Mouse (Mus musculus) adrenal gland, adult 2 months (tissue): Measurements from ENCODE around the gene Hecw2. TPM values are rescaled to one million over a fixed set of nuclear protein-coding genes. Genes with fewer than 3 reads are reported as not detected.

ENCODE experiments used
- DNase-seq: peaks from one replicate; pipeline ENCODE4 v3.0.0; 2021
- polyA plus RNA-seq: library from polyadenylated mRNA; depleted of rRNA; stranded (reverse); fragments of >200 nt; gene quantifications from 2 replicates; pipeline ENCODE4 v1.2.3, GENCODE M21; 2012
- total RNA-seq, 2 experiments: library from RNA; stranded (reverse); gene quantifications; 2 replicates each; pipeline ENCODE4 v1.2.3; 2021

Gene Hecw2
- total and polyA plus RNA-seq, 3 experiments, result 0.89 to 9.1 (median 7.2) TPM

DNA sequence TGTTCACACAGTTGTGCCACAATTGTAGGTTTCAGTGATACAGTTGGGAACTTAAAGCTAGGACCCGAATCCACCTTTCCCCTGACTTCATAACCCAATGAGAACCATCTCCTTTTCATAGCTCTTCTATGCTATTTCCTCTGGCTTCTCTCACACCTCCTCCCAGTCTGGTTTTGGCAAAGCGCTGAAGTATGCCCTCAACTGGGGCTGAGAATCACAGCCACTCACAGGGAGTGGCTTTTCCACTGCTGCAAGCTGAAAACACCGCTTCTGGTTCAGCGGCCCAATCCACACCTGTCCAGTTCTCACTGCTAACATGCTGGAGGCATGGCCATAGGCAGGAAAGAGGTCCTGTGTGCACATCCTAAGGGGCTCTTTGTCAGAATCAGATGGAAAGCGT is 300.7 kb downstream of the Hecw2 start:
- no peak for DNase-seq

DNA sequence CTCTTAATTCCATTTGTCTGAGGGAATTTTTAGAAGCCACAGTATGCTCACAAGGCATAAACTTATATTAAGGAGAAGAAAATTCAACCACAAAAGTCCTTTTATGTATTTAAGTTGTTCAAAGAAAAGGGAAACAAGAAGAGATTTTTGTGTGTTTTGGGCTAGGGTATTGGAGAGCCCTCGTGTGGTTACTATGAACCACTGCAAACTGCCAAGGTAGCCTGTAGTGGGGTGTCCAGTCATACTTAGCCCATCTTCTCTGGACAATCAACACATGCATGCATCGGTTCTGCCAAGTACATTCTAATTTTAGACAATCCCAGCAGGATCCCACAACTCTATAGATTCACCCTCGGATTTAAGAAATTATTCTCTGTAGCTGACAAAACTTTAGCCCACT is 304.6 kb downstream of the Hecw2 start:
- DNase-seq, result no peak

DNA sequence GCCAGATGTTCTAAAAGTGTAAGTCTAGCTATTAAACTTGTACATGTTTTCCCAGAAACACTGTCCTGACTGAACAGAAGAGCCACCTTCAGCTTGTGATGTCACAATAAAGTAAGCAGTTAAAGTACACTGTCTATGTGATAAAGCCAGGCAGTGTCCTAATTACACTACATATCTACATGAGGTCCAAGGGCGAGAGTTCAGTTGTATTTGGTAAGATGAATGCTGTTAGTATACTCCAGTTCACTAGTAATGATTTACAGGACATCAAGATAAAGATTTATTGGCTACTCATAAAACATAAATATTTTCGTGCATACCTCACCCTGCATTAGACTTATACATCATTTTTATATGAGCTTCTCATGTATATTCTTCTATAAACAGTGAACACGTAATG is 305.2 kb downstream of the Hecw2 start:
- DNase-seq, result no peak

DNA sequence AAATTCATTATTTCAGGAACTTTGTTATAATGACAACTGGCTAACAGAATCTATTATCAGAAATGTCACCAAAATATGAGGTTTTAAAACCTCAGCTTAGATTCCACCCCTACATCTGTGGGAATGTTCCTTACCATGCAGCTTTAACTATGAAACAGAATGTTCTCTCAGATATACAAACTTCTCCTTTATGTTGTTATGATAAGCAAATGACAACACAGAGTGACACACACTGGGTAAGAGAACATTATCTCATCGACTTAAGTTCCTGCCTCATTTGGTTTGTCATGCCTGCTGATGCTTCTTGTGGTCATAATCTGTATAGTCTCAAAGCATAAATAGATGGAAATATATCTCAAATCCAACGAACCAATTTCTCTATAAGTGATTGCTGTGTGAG is 312.5 kb downstream of the Hecw2 start:
- no peak for DNase-seq

DNA sequence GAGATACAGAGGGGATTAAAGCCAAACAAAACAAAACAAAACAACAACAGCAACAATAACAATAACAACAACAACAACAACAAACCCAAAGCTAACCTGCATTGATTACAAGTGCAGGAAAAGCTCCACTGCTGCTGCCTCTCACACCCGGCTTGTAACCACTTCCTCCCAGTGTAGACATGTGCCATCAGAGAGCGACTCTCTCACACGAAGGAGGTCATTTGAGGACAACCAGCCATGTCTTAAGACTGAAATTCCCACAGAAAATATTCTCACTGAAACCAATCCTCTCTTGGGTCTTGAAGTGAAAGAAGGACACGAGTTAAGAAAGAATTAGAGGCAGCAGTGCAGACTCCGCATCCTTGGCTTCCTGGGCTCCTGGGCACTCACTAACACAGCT is 319.0 kb downstream of the Hecw2 start:
- no peak for DNase-seq

DNA sequence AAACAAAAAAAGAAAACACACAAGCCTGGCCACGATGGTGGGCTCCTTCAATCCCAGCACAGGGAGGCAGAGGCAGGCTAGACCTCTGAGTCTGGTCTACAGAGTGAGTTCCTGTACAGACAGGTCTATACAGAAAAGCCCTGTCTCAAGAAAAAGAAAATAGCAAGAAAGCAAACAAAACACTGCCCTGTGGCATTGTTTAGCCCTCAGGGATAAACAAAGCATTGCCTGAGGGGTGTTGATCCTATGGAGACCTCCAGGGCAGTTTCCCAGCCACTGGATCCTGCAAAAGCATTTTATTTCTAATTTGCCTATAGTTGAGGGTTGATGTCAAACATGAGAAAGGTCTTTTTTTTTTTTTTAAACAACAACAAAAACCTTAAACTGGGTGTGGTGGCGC is 327.7 kb downstream of the Hecw2 start:
- DNase-seq, result no peak

DNA sequence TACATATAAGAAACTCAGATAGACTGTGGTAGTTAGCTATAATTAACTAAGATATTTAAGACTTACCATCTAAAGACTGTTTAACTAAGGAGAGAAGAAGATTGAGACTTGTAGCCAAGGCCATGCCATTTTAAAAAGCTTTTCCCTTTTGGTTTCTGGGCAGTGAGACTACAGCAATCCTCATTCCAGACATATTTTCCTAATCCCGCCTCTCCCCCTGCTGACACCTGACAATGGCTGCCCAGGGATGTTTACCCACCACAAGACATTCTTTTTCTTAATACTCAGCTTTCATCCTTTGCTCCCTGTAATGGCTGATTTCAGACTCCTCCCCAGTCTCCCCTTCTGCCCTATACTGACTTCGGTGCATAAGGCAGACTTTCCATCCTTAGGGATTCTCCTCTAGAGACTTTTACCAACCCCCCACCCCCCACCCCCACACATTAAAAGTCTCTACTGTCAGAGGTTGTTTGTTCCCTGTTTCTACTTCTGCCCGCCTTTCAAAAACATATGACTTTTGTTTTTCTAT is 328.5 kb downstream of the Hecw2 start:
- DNase-seq, result no peak

DNA sequence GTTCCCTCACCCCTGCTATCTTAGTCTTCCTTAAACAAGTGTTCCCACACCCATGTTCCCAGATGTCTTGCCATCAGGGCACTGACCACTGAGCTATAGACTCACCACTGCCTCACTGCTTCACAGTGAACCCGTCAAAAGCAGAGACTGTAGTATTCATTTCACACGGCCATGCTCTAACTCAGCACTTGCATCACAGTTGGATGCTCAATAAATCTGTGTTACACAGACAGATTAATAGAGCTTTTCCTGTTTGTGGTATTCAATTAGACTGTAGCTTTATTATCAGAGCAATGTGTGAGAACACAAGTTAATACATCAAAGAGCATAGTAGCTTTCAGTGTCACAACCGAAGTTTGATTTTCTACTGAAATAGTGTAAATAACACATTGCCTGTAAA is 330.9 kb downstream of the Hecw2 start:
- DNase-seq, result no peak

DNA sequence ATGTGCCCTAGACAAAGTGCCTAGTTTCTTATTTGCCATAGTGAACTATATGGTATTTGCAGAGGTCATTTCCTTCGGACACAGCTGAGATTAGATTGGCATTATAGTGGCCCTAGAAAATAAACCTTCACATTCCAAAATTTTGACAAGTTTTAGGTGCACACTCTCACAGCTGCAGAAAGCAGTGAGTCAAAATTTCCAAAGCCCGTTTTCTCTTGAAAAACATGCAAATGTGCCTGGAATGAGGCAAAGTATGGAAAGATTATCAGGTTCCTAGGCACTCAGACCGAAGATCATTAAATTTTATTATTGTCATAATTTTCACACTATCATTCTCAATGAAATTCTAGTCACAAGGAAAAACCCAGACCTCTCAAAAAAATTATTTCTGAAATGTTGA is 334.4 kb downstream of the Hecw2 start:
- DNase-seq, result no peak

DNA sequence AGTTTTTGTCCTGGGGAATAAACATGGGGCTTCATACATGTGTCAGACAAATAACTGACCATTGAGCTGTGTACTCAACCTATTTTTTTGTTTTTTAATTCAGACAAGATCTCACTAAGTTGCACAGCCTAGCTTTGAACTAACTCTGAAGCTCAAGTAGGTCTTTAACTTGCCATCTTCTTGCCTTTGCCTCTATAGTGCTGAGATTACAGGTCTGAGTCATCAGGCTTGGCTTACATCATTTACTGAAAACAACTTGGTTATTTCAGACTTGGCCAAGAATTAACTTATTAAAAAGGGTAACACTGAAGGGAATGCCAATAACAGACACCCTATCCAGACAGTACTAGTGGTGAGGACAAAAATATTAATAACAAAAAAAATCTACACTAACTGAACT is 335.8 kb downstream of the Hecw2 start:
- no peak for DNase-seq

DNA sequence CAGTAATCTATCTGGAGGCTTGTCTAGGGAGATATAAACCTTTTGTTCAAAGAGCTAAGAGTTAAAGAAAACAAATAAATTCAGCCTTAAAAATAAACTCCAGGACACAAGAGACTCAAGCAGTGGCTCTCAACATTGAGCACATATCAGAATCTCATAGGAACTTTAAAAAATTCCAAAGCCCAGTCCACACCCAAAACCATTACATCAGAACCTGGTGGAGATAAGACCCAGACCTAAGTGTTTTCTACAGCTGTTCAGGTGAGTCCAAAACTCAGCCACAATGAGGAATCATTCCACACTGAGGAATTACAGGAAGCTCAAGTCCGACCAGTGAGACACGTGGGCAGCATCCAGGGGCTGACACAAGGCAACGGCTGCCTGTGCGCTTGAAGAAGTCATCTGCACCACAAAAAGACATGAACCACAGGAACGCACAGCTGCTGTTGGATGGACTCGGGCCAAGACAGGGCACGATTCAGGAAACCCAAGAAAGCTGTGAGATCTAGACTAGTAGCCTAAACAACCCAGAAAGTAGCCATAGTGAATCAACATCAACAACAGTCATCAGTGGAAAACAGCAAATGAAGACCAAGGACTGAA is 338.4 kb downstream of the Hecw2 start:
- DNase-seq, result no peak

DNA sequence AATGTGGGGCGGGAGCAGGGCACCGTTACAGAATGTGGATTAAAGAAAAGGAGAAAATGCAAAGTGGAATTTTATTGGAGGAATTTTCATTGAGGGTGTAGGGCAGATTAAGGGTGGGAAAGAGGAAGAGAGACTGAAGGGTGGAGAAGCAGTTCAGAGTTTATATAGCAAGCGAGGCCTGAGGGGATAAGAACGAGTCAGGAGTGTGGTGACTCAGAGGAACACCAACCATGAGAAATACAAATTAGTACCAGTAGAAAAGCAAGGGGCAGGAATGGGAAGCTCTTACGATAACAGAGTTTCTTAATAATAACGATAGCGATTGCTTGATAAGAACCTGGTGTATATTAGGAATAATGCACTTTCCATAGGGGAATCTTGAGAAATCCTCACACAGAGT is 339.2 kb downstream of the Hecw2 start:
- DNase-seq, result no peak

DNA sequence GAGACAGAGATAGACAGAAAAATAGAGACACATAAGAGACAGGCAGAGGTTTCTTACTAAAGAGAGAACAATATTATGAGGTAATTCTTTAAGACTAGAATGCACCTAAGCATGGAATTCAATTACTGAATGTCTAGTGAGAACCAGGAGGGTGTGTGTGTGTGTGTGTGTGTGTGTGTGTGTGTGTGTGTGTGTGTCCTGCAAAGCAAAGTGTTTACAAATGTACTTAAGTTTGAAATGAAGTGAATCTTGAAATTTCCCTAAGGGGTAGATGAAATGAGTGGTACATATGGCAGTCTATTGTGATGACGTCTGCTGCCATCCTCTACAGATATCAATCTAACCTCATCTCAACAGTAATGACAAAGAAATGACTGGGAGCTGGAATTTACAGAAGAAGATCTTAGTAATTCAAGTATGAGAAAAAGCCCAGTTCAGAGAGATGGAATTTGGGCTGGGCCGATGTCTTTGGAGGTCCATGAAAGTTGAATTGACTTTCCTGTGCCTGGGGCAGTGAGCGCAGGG is 342.8 kb downstream of the Hecw2 start:
- DNase-seq, result no peak

DNA sequence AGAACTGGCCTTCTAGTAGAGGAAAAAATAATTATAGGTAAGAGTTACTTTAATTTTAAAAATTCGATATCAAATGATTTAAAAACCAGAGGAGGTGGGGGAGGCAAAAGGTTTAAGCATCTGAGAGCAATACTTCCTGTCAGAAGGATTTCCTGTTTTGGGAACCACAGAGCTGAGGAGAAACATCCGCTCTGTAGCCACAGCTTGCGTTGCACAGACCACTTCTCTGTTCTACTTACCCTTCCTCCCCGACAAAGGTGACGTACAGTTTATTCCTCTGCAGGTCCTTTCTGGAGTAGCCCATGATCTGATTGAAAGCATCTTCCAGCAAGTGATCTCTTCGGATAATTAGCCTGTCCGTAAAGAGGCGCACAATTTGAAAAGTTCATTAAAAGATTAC is 343.6 kb downstream of the Hecw2 start:
- DNase-seq, result peak; percentile 21

DNA sequence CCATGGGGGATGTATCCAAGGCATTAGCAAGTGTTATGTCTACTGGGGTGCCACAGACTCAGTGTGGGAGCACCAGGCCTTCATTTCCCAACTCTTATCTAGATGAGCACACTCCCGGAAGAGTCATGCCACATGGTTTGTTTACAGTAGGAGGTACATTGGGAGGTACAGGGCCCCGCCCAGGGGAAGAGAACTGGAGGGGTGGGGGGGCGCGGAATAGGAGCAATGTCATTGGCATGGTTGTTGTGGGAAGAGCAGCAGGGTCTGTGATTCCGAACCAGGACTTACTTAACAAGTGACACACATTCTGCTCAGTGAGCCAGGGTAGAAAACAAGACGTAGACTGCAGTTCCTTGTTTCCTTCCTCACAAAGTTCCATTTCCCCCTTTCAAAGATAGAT is 344.1 kb downstream of the Hecw2 start:
- DNase-seq, result peak; percentile 3

DNA sequence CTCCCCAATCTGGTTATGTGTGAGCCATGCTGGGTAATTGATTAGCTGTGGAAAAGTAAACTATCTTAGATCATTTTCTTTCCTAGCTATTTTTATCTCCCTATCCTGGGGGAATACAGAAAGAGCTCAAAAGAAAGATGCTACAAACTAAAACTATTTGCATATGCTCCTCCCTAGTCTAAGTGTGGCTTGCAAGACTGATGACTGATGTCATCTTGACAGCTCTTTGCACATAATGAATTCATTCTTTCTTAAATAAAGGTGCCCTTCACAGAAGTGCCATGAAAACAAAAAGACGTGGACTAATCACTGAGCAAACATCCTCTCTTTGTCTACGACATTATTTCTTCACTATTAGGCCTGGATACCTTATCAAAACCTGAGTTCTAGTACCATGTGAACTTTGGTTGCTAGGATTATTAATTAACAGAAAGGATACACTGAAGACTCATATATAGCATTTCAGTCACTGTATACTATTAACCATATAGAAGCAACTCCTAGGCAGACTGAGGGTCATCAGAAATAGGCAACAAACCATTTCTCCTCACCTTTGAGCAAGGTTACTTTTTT is 348.2 kb downstream of the Hecw2 start:
- DNase-seq, result no peak

DNA sequence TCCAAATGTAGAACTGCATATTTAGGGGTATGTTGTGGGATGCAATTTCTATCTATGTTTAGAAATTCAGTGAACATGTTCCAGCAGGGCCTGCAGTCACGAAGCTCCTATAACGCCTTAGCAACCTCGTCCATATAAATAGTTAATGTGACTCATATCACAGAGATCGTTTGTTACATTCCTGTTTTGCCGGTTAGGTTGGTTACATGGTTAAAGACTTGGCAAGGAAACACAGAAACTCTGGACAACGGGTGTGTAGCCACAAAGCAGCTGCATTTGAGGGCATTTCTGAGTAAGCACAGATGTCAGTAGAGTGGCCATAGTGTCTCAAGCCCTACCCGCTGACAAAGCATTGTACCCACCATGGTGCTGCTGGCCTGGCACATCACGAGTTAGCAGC is 349.1 kb downstream of the Hecw2 start:
- DNase-seq, result no peak

DNA sequence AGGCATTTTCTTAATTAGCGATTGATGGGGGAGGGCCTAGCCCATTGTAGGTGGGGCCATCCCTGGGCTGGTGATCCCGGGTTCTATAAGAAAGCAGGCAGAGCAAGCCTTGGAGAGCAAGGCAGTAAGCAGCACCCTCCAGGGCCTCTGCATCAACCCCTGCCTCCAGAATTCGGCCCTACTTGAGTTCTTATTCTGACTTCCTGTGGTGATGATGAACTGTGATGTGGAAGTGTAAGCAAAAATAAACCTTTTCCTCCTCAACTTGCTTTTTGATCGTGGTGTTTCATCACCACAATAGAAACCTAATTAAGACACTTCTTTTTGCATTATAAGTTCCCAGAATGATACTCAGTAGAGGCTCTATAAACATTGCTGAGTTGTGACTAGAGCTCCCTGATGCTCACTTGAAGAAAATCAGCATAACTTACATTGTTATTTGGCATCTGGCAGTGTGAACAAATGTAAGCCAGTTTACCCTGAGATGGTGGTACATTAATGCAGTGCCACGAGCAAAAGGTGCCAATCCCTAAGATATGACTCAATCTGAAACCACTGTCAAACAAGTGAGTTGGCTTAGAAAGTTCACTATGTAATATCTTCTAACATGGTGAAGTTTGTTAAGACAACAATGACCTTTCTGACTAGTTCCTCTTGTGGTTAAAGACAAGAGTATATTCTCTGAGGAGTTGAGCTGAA is 349.9 kb downstream of the Hecw2 start:
- DNase-seq, result no peak

DNA sequence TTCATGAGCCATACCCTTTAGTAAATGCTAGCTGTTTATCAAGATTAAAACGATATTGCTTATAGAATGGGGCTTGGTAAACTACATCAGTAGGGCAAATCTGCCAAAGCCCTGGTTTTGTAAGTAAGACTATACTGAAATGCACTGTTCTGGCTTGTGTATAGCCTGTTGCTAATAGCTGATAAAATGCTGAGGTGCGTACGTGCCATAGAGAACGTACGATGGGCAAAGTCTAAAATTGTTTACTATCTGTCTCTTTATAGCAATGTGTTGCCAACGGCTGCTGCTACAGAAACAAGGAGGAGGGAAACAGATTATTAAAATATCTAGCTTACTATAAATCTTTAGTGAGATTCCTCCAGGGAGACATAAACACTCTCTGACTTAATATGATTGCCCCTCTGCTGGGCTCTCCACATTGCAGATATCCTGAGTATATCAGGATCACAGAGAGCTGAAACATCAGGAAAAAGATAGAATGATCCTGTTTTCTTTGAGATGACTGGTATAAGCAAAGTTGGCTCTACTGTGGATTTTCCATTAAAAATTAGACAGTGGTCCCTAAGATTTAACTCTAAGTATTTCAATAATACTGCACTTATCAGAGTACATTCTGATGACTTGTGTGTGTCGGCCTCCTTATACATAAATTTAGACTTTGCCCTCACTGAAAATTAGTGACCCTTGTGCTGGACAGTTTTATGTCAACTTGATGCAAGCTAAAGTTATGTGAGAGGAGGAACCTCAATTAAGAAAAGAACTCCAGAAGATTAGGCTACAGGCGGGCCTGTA is 350.6 kb downstream of the Hecw2 start:
- DNase-seq, result no peak

DNA sequence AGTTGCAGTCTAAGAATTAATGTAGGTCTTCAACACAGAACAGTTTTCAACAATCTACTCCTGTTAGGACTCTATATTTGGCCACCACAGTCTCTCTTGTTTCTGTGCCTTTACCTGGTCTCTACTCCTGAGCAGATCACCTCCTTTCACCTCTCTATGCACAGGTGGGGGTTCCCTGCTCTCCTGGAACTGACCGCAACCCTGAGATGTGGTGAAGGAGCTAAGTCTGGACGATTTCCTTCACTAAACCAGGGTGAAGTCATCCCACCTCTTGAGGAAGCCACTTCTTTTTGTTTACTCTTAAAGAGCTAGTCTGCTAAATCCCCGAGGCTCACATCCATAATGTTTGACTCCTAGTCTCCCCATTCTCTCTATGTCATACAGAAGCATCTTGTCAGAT is 351.9 kb downstream of the Hecw2 start:
- no peak for DNase-seq

DNA sequence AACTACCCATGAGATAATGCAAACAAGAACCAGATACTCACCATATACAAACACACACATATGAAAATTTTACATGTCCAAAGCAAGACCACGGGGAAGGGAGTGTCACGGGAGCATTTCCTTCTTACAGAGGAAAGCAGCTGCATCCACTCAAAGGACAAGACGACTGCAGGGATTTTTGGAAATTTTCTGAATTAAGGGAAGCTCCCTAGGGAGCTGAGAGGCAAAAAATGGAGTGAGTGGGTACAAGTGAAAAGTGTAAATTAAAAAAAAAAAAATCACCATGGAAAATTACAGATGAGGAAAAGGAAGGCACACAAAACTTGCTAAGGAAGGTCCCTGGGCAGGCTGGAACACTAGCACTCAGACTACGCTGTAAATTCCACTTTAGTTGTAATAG is 353.9 kb downstream of the Hecw2 start:
- no peak for DNase-seq

DNA sequence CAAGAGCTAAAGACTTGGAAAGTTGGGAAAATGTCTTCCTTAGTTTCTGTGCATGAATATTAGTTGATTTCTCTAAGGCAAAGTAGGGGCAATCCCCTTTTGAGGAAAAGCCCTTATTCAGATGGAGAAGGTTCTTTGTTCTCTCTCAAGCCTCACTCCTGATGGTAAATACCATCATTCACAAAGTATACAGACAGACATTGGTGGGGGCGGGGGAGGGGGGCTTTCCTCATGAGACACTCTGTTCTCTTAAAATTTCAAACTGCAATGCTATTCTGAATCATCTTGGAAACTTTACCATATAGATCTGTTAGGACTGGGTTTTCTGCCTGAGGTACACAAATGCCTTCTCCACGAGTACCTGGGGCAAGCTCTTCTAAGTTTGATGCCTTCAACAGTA is 355.6 kb downstream of the Hecw2 start:
- DNase-seq, result no peak
